Mouse (Mus musculus) heart, embryonic 12.5 days (tissue): ENCODE results near the gene Aqp12. TPM values are rescaled to one million over a fixed set of nuclear protein-coding genes. Genes with fewer than 3 reads are reported as not detected.

Source experiments
- ATAC-seq: fragments of 200-750 bp; cut with Nextera tagmentation; 2 replicates; pipeline ENCODE4 v1.8.0; 2017; ENCODE audit warnings: moderate TSS enrichment, moderate library complexity; ENCODE audit not compliant: insufficient number of reproducible peaks, low FRiP score
- H3K27ac ChIP-seq: fragments of 300-500 bp; sonication (generic); 2 replicates; pipeline ENCODE4 v1.5.1; 2016; ENCODE audit warnings: mild to moderate bottlenecking, moderate library complexity; ENCODE audit not compliant: poor library complexity, severe bottlenecking
- H3K27me3 ChIP-seq: fragments of 300-500 bp; sonication (generic); replicated peaks from 2 replicates; pipeline ENCODE4 v1.6.1; 2016; ENCODE audit warnings: mild to moderate bottlenecking, moderate library complexity
- H3K36me3 ChIP-seq: fragments of 300-500 bp; sonication (generic); 2 replicates; pipeline ENCODE4 v1.6.1; 2016; ENCODE audit warnings: mild to moderate bottlenecking, moderate library complexity
- H3K4me1 ChIP-seq: fragments of 300-500 bp; sonication (generic); replicated peaks from 2 replicates; pipeline ENCODE4 v1.6.1; 2016; ENCODE audit warnings: mild to moderate bottlenecking
- H3K4me2 ChIP-seq: fragments of 300-500 bp; sonication (generic); 2 replicates; pipeline ENCODE4 v1.6.1; 2016; ENCODE audit warnings: mild to moderate bottlenecking, moderate library complexity
- H3K4me3 ChIP-seq: fragments of 300-500 bp; sonication (generic); 2 replicates; pipeline ENCODE4 v1.5.1; 2016; ENCODE audit warnings: mild to moderate bottlenecking
- H3K9ac ChIP-seq: fragments of 300-500 bp; sonication (generic); 2 replicates; pipeline ENCODE4 v1.6.1; 2016; ENCODE audit warnings: mild to moderate bottlenecking, moderate library complexity
- H3K9me3 ChIP-seq: fragments of 300-500 bp; sonication (generic); replicated peaks from 2 replicates; pipeline ENCODE4 v1.6.1; 2016; ENCODE audit warnings: mild to moderate bottlenecking, moderate library complexity
- WGBS: fragments of 180-500 bp; shearing (Covaris S2); methylation state at CpG from one replicate; pipeline ENCODE4 v1.1.7; 2016; 5-methylcytosine and 5-hydroxymethylcytosine counted together
- polyA plus RNA-seq: library from polyadenylated mRNA; unstranded; fragments of >200 nt; fragmentation: Nextera tagmentation; extraction: Ambion mirVana; gene quantifications from 2 replicates; pipeline ENCODE4 v1.2.1, GENCODE M21; 2016

Aqp12 gene
- polyA plus RNA-seq, 1 experiment from 2014 or later = not detected

DNA sequence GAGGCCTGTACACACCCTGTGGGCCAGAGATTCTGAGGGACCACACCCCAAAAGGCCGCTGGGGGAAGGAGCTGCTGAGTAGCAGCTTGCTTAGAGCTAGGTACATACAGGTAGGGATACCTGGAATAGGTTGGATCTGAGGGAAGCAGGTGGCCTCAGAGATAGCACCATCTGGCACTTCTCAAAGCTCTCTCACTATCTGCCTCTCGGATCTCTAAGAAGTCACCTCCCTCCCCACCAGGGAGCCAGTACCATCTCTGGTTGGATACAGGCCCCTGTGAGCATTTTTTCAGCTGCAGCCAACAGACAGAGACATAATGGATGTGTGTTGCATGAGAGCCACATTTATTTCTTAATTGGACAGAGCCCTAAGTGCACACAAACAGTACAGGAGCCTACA, 9.0 kb downstream of the Aqp12 start:
- Histone ChIP-seq H3K27me3 (0 out of 2 replicates have a peak, but pooled peaks cover 8% of the 10 kb centered on the region), H3K27ac (no peak overlapping the region), H3K4me2 (no peak overlapping the region), H3K36me3 (no peaks in the 10 kb centered on the region), H3K4me1 (no peaks in the 10 kb centered on the region), H3K9me3 (no peaks in the 10 kb centered on the region), H3K9ac (no peak overlapping the region), H3K4me3 (no peak overlapping the region)
- no peak for ATAC-seq
- 40% methylated on average over 2 of the region's 2 CpGs for WGBS

DNA sequence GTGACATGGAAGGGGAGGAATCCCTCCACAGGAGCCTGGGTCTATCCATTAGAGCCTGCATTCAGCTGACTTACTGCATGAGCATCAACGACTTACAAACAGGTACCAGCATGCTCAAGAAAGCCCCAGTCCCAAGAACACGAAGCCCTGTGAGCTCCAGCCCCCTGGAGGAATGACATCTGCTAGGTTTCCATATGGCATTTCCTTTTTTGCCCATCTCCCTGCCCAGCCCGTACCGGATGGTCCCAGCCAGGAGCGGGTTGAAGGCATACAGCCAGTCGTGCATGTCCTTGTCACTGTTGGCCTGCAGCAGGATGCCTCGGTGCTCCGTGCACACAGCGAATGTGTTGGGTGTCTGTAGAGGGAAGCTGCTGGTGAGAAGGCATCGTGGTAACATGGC, 12.6 kb downstream of the Aqp12 start:
- no peak for ATAC-seq
- WGBS = 84% methylated on average over 10 of the region's 10 CpGs
- Histone ChIP-seq H3K27me3 (peaks cover 29% of the 10 kb centered on the region), H3K9me3 (no peaks in the 10 kb centered on the region), H3K9ac (no peak overlapping the region), H3K4me1 (no peaks in the 10 kb centered on the region), H3K36me3 (no peaks in the 10 kb centered on the region), H3K27ac (no peak overlapping the region), H3K4me2 (no peak overlapping the region), H3K4me3 (no peak overlapping the region)

DNA sequence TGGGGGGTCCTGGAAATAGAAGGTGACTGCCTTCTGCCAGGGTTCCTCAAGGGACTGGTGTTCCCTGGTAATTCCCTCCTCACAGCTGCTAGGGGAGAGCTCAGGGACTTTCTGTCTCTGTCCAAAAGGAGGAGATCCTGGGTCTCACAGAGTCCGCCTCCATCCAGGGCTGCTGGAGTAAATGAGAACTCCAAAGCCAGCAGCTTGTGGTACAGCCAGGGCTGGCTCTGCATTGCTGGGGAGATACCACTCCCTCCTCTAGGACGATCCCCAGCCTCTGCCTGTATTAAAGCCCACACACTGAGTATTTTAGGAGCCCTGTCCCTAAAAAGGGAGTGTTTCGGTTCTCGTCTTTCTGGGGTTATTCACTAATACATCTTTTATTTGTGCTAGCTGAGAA, 14.5 kb downstream of the Aqp12 start:
- H3K9ac ChIP-seq = no peak overlapping the region
- no peak overlapping the region for H3K4me2 ChIP-seq
- no peaks in the 10 kb centered on the region for H3K4me1 ChIP-seq
- no peaks in the 10 kb centered on the region for H3K36me3 ChIP-seq
- no peak overlapping the region for H3K27ac ChIP-seq
- H3K4me3 ChIP-seq = no peak overlapping the region
- H3K27me3 ChIP-seq = peaks cover 33% of the 10 kb centered on the region
- no peaks in the 10 kb centered on the region for H3K9me3 ChIP-seq
- WGBS = 72% methylated on average over 4 of the region's 4 CpGs
- no peak for ATAC-seq

- Histone ChIP-seq H3K9me3 (no peaks in the 10 kb centered on the region), H3K9ac (no peak overlapping the region), H3K4me3 (no peak overlapping the region), H3K27me3 (peaks cover 23% of the 10 kb centered on the region), H3K36me3 (no peaks in the 10 kb centered on the region), H3K27ac (no peak overlapping the region), H3K4me2 (no peak overlapping the region), H3K4me1 (no peaks in the 10 kb centered on the region)
- ATAC-seq = no peak
- WGBS = 78% methylated on average over 8 of the region's 8 CpGs
Measured at GRCm38 (mm10) chr1:93026600-93026999, 20.5 kb downstream of the Aqp12 start.

DNA sequence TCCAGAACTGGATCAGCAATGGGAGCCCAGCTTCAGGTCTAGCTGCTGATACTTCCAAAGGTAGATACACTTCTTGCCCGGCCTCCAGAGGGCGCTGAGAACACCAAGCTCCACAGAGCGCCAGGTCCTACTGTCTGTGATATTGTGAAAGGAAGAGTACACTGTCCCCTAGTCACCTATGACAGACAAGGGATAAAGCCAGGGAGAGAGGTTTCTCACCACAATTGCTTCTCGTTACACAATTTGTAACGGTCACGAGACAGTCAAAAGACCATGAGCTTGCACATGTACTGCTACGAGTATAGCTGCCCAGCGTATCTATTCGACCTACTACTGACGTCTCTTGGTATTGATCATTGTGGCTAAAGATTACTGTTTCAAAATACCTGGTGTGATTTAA, 23.3 kb downstream of the Aqp12 start:
- ATAC-seq = no peak
- peaks cover 18% of the 10 kb centered on the region for H3K4me1 ChIP-seq
- no peak overlapping the region for H3K4me2 ChIP-seq
- H3K4me3 ChIP-seq = no peak overlapping the region
- no peaks in the 10 kb centered on the region for H3K9me3 ChIP-seq
- H3K36me3 ChIP-seq = no peaks in the 10 kb centered on the region
- H3K9ac ChIP-seq = no peak overlapping the region
- H3K27me3 ChIP-seq = 0 out of 2 replicates have a peak, but pooled peaks cover 4% of the 10 kb centered on the region
- no peak overlapping the region for H3K27ac ChIP-seq
- 92% methylated on average over 10 of the region's 10 CpGs for WGBS

GRCm38 (mm10) chr1:93030060-93030459, 23.9 kb downstream of the Aqp12 start:
- ATAC-seq = no peak
- Histone ChIP-seq H3K9ac (no peak overlapping the region), H3K27me3 (0 out of 2 replicates have a peak, but pooled peaks cover 2% of the 10 kb centered on the region), H3K36me3 (no peaks in the 10 kb centered on the region), H3K4me3 (no peak overlapping the region), H3K9me3 (no peaks in the 10 kb centered on the region), H3K4me1 (peaks cover 18% of the 10 kb centered on the region), H3K27ac (no peak overlapping the region), H3K4me2 (no peak overlapping the region)
- 59% methylated on average over 2 of the region's 2 CpGs for WGBS

- Histone ChIP-seq H3K9ac (no peak overlapping the region), H3K9me3 (no peaks in the 10 kb centered on the region), H3K27me3 (no peaks in the 10 kb centered on the region), H3K4me2 (no peak overlapping the region), H3K4me3 (no peak overlapping the region), H3K36me3 (no peaks in the 10 kb centered on the region), H3K4me1 (peaks cover 25% of the 10 kb centered on the region), H3K27ac (no peak overlapping the region)
- WGBS = 71% methylated on average over 3 of the region's 3 CpGs
- no peak for ATAC-seq
Measured at GRCm38 (mm10) chr1:93031199-93031598, 25.1 kb downstream of the Aqp12 start.

DNA sequence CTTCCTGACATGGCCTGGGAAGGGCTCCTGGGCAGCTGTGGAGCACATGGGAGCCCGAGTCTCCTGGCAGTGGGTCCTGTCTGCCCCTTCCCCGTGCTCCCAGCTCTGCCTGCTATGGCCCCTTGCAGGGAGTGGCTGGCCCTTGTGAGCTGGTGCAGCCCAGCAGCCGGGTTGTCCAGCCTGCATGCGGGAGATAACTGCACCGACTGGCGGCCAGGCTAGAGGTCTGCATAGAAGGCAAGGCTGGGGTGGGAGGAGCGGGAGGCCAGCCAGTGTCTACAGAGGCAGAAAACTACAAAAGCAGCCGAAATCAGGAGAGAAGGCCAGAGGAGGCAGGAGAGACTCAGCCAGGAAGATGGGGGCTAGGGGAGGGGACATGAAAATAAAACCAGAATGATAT, 27.9 kb downstream of the Aqp12 start:
- WGBS = 16% methylated on average over 8 of the region's 8 CpGs
- ATAC-seq = peak; percentile 83

DNA sequence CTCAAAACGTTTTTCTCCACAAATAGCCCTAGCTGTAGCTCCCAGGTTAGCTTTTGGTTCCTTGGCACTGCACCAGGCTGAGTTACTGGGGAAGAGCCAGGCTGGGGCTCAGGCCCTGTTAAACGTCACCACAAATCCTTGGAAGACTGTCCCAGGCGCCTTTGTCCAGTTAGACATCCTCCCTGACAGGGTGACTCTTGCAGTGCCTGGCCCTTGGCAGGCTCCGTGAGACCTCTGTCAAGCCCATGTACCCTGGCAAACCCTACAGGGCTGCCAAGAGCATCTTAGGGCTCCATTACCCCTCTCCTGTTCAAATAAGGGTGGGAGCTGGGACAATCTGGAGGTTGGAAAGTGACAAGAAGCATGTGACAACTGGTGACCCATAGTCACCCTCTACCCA, 29.8 kb downstream of the Aqp12 start:
- no peak overlapping the region for H3K9ac ChIP-seq

More for the DNA sequence above, 27.9 kb downstream of the Aqp12 start:
- H3K4me2 ChIP-seq = no peak overlapping the region
- H3K4me1 ChIP-seq = peaks cover 25% of the 10 kb centered on the region
- H3K9ac ChIP-seq = no peak overlapping the region
- no peak overlapping the region for H3K27ac ChIP-seq
- no peaks in the 10 kb centered on the region for H3K27me3 ChIP-seq
- no peak overlapping the region for H3K4me3 ChIP-seq
- peaks cover 10% of the 10 kb centered on the region for H3K9me3 ChIP-seq
- H3K36me3 ChIP-seq = 0 out of 2 replicates have a peak, but pooled peaks cover 7% of the 10 kb centered on the region

DNA sequence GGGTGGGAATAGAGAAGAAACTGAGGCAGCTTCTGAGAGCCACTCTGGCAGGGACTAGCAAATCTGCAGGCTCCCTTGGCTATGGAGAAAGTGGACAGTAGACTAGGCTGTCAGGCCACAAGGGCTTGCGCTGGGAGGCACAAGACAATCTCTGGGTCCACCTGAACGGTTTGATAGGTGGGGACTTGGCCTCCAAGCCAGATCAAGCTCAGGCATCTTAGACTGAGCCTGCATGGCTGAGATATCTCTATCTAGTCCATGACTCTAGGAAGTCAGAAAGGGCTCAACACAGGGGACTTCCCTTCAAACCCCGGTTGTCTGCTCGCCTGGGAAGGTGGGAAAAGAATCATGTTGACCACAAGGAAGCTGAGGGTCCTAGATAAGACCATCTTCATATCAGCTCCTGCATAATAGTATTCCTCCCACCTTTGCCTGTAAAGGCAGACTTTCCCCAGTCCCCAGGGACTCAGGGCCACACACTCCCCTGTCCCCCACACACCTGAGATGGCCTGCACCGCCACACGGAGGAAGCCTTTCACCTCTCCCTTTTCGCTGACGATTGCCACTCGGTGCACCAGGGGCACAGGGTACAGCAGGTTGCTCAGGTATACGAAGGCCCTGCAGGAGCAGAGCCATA, 40.1 kb downstream of the Aqp12 start:
- H3K4me2 ChIP-seq = no peak overlapping the region
- H3K4me3 ChIP-seq = no peak overlapping the region
- H3K9ac ChIP-seq = no peak overlapping the region
- no peak overlapping the region for H3K27ac ChIP-seq
- peaks cover 41% of the 10 kb centered on the region for H3K27me3 ChIP-seq
- H3K9me3 ChIP-seq = no peaks in the 10 kb centered on the region
- peaks cover 2% of the 10 kb centered on the region; the same call in 1 of the 2 replicates for H3K4me1 ChIP-seq
- WGBS = 75% methylated on average over 10 of the region's 10 CpGs
- peak; percentile 39; the same call in 1 of the 2 replicates for ATAC-seq
- H3K36me3 ChIP-seq = no peaks in the 10 kb centered on the region

More for the DNA sequence above, 29.8 kb downstream of the Aqp12 start:
- 70% methylated on average over 4 of the region's 4 CpGs for WGBS
- Histone ChIP-seq H3K4me1 (peaks cover 25% of the 10 kb centered on the region), H3K9me3 (peaks cover 10% of the 10 kb centered on the region), H3K27ac (no peak overlapping the region), H3K4me2 (no peak overlapping the region), H3K27me3 (no peaks in the 10 kb centered on the region), H3K4me3 (no peak overlapping the region), H3K36me3 (0 out of 2 replicates have a peak, but pooled peaks cover 9% of the 10 kb centered on the region)
- ATAC-seq = no peak

- ATAC-seq = no peak
Measured at GRCm38 (mm10) chr1:93050071-93050470, 43.9 kb downstream of the Aqp12 start.

More at GRCm38 (mm10) chr1:93050071-93050470, 43.9 kb downstream of the Aqp12 start:
- H3K27me3 ChIP-seq = peaks cover 41% of the 10 kb centered on the region
- H3K4me1 ChIP-seq = peaks cover 6% of the 10 kb centered on the region; the same call in 1 of the 2 replicates
- WGBS = 81% methylated on average over 3 of the region's 3 CpGs
- no peak overlapping the region for H3K27ac ChIP-seq
- no peaks in the 10 kb centered on the region for H3K9me3 ChIP-seq
- peaks cover 3% of the 10 kb centered on the region; the same call in 1 of the 2 replicates for H3K36me3 ChIP-seq
- H3K9ac ChIP-seq = no peak overlapping the region
- no peak overlapping the region for H3K4me2 ChIP-seq
- no peak overlapping the region for H3K4me3 ChIP-seq
